Mouse (Mus musculus): ENCODE measurements around the gene Erv3.
"Not testable (repeated sequence)": the region's sequence is repeated elsewhere in the genome, so short reads cannot be mapped to it uniquely, and the experiment has no call there.

Erv3 gene

DNA sequence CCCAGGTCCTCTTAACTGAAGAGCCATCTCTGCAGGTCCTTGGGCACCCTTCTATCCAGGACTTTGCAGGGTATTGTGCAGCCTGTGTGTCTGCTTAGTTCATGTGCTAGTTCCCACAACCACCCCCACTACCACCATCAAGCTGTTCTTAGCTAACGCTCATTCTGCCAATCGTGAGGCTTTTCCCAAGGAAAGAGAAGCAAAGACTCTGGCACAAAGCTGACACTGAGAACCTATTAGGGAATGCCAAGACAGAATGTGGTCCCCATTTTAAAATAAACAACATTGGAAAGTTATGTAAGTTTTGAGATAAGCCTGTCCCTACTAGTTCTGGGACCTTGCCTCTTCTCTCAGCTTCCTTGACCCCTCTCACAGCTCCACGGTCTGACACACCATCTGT, 3.9 kb upstream of the Erv3 start:
- no peak for DNase-seq

DNA sequence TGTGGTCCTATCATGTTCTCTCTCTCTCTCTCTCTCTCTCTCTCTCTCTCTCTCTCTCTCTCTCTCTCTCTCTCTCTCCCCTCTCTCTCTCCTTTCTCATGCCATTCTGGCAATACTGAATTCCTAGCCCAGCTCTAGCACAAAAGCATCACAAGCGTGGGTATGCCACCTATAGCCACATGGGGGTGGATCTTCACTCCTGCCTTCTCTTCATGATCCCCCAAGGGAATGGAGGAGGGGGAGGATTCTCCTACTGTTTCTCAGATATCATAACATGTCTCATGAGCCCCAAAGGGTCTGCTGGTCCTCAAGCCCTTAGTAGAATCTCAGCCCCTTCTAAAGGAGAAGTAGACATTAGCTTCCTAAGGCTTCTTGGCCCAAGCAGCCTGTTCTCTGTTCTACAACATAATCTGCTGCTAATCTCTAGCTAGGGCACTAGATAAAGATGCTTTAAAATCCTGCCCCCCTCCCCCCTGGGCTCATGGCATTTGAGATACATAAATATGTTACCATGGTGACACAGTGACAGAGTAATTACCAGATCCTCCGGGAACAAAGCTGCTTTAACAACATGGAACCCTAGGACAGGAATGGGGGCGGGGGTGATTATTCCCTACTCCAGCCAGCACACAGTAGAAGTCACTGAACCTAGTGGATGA, 3.2 kb upstream of the Erv3 start:
- no peak for DNase-seq

DNA sequence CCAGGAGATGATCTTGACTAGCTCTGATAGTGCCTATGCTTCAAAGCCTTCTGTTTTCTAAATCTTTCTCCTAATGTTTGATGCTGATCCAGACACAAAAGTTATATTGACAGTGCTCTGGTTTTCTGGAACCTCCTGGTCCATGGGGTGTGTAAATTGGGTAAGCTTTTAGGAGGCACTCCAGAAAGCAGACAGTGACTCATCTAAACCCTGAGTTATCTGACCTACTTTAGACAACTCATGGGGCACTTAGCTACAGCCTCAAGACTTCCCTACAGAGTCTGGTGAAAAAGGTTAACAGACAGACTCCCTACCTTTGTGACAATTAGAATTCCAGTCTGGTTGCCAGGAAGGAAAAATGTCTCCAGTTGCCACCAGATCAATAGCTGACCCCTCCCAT, 1.7 kb downstream of the Erv3 start:
- no peak for DNase-seq

DNA sequence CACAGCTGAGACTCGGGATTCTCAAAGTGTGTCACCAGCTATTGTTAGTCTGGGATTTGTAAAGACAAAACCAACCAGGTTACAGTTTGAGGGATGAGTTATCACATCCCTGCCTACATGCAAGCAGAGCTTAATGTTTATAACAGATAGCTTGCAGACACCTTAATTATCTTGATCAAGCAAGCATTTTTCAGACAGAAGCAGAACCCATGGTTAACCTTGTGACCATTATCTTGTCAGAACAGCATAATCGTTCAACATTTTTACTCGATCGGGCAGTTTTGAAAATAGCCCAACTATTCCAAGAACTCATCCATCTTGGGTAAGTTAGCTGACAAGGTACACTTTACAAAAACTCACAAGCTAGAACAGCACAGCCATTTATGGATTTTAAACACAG, 5.8 kb downstream of the Erv3 start:
- DNase-seq, result no peak

DNA sequence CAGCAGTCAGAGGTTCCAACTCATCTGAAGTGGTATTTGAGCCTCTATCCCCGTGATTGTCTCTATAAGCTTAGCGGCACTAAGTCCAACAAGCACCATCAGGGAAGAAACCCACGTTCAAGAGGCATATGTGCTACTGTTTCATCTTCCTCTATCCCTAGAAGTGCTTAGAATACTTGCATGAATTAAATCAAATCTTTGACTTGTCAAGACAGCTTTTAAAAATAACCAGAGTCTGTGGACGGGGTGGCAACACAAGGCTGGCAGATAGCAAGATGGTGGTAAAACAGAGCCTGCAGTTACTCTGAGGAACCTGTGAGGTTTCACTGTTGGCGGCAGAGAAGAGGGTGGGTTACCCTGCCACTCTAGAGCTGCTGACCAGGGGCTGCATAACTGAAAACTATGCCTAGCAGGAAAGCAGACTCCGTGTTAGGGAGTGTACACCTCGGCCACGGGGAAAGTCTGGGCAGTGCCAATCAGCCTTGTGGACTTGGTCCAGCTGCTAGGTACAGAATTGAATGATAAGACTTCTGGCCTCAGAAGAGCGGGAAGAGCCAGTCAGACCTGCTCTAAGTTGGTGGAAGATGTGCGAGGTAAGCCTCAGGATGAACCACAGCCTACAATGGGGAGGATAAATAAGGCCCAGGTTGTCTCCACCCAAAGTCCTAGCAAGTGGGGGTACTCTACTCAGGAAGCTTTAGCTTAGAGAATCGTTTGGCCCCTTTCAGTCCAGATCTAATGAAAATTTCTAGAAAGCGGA, 8.0 kb downstream of the Erv3 start:
- DNase-seq, result no peak

DNA sequence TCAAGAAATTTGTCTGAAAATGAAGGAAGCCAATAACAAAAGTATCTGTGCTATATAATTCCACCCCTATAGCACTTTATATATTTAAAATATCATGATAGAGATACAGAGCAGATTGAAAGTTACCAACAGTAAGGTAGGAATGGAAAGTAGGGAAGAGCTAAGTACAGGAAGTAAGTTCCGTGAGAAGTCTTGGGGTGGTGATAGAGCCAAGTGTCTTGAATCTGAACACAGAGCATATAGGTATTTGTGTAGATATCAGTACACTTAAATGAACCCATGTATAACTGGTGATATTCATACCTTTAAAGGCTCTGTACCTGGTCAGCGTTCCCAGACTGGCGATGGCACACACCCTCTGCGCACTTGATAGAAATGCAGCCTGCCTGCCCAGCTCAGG, 9.5 kb downstream of the Erv3 start:
- no peak for DNase-seq

DNA sequence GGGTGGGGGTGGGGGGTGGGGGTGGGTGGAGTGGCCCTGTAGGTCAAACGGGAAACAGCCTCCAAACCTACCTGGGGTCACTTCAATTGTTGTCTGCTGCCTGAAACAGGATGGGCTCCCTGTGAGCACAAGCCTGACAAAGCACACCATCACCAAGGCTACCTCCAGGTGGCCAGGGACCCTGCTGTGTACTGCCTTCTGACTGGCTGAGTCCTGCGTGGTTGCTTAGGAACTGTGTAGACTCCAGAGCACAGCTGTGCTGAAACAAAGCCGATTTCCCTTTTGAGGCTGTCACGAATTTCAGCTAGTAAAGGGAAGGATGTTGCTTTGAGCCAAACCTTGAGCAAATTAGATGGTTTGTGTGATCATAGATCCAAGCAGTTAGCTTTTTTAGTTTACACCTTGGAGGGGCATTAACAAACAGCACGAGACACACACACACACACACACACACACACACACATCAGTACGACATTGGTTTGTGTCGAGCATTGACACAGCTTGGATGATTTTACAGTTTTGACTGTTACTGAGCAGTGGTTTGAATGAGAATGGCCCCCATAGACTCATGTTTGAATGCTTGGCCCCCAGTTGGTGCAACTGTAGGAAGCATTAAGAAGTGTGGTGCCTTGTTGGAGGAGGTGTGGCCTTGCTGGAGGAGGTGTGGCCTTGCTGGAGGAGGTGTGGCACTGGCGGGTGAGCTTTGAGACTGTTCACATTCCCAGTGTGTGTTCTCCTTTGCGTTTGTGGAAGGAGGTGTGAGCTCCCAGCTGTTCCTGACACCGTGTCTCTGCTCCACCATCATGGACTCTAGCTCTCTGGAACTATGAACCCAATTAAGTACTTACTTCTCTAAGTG, 11.8 kb downstream of the Erv3 start:
- peak; percentile 53 to 73 for DNase-seq

DNA sequence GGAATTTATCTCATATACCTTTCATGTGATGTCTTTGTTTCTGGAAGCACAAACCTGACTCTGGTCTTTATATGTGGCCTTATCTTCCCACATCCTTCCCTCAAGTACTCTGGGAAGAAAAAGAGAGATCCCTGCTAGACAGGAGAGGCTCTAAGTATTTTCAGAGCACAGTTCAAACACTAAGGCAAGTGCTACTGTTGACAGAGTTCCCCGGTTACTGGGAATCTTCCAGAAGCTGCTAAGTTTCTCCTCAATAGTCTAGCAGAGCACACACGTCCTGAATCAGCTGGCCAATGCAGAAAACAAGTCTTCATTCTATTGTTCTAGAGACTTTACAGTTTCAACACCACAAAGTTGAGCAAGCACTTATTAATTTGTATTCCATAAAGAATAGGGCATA, 12.7 kb downstream of the Erv3 start:
- DNase-seq, result no peak

DNA sequence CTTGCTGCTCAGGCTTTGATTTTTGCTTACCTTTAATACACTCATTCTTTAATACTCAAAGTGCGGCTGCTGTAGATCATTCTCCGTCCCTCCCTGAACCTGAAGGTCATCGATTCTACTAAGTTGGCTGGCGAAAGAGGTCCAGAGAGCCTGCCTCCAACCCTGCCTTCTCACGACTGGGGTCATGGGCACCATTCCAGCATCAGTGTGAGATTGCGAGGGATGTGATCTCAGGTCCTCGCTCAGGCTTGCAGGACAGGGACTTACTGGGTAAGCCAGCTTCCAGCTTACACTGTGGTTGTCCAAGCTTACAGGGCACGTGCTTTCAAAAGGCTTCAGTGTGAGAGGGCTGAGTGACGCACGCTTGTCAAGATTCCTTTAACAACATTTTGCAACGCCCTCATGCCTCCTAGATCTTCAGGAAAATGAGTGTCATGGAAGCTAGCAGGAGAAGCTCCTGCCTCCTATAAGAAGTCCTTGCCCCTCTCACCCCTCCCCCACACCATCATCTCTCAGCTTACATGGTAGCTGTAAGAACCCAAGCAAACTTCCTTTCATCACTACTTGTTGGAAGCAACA, 13.3 kb downstream of the Erv3 start:
- no peak for DNase-seq

DNA sequence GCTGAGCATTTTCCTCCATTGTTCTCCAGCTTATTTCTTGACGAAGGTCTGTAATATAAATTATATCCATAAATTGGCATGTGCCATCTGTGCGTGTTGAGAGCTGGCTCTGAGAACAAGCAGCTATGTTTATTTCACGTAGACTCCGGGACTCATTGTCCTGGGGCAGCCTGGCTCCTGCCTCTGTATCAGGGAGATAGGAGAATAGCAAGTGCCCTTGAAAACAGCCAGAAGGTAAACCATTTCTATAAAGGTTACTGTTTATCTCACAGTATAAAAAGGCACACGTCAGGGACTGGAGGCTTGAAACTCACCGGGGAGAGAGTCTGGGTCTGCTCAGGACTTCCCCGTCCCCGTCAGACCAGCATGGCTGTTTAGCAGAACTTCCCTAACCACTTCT, 13.9 kb downstream of the Erv3 start:
- no peak for DNase-seq

DNA sequence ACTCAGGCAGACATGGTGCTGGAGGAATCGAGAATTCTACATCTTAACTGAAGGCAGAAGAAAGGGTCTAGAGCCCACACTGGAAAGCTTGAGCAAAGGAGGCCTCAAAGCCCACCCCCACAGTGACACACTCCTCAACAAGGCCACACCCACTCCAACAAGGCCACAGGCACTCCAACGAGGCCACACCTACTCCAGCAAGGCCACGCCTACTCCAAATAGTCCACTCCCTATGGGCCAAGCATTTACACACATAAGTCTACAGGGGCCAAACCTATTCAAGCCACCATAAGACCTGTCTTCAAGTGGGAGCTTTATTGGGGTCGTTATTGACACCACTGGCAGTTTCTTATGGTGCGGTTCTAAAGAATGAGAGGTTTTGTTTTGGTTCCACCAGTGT, 17.0 kb downstream of the Erv3 start:
- no peak for DNase-seq

DNA sequence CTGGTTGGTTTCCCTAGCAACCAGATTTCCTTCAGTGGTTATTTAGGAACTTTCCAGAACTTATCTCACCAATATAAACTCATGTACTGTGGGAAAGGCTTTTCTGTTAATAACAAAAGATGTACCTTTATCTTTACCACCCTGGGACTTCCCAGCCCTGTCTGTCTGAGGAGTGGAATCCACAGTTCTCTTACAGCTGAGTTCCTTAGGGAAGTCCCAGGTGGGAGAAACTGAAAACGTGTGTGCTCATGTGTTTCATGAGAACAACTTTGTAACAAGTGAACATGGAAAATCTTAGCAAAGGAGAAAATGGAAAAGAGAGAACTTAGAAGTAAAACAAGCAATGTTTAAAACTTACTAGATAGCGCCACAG, 18.2 kb downstream of the Erv3 start:
- DNase-seq, result no peak

DNA sequence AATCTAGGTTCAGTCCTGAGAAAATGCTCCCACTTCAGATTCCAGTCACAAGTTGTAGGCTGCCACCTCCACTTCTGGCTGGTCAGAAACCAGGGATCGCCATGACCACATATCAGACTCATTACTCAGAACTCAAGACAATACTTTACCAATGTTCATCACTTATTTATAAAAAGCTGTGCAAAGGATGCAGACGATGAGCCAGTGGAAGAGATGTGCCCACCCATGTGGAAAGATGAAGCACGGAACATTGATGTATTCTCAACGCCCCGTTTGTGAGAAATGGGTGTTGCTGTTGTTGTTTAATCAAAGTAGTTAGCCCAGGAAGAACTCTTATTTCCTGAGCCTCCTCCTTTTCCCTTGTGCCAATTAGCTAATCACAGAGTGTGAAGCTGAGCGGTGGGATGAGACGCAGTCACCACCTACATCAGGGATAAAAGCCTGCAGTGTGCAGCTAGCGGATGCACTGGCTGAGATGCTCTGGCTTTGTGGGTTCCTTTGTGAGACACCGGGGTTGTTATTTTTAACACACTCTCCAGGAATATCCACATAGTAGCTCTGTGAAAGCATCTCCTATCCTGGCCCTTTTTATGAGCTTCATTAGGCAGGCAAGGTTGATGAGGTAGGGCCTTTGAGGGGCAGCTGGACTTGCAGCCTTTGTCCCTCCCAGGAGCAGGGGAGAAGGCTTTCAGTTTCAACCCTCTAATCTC, 18.8 kb downstream of the Erv3 start:
- no peak for DNase-seq

DNA sequence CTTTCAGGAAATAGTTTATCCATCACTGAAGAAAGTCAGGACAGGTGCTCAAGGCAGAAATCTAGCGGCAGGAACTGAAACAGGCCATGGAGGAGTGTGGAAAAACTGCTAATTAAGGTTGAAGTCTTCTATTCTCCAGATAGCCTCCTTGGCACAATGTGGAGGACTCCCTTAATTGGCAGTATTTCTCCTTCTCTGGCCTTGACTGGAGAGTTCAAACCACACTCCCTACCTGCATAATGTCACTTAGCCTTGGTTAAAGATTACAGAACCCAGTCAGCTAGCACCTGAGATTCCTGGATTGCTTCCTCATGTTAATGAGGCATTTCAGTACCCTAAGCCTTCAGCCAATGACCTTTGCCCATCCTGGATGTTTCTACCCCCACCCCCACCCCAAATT, 25.3 kb downstream of the Erv3 start:
- DNase-seq, result no peak

DNA sequence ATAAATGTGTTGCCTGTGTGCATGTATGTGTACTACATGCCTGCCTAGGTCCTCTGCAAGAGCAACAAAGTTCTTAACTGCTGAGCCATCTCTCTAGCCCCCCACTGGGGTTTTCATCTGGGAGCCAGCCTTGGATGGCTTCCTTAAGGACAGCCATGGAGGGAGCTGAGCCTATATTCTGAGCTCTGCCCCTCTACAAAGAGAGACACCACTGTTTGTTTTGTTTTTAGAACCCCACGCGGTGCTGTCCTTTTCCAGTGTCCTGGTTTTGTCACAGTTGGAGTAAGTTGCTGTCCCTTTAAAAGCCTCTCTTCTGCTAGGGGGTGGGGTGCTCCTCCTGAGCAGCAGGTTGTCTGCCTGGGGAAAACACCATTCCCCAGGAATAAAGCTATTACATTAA, 27.7 kb downstream of the Erv3 start:
- no peak for DNase-seq

DNA sequence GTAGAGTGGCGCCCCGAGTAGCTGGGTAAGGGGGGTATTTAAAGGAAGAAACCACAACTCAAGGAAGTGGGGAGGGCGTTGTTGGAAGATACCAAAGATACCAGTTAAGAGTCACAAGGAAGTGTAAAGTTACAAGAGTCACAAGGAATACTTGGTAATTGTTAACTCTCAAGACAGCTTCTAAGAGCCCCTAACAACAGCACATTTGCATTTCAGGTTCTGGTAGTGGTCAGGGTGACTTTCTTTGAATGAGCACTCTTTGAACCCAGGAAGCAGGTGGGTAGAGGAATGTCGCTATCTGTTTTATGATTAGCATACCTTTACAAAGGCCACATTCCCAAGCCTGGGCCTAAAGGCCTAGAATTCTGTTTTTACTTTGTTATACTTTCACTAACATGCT, 28.6 kb downstream of the Erv3 start:
- not testable (repeated sequence) for DNase-seq

DNA sequence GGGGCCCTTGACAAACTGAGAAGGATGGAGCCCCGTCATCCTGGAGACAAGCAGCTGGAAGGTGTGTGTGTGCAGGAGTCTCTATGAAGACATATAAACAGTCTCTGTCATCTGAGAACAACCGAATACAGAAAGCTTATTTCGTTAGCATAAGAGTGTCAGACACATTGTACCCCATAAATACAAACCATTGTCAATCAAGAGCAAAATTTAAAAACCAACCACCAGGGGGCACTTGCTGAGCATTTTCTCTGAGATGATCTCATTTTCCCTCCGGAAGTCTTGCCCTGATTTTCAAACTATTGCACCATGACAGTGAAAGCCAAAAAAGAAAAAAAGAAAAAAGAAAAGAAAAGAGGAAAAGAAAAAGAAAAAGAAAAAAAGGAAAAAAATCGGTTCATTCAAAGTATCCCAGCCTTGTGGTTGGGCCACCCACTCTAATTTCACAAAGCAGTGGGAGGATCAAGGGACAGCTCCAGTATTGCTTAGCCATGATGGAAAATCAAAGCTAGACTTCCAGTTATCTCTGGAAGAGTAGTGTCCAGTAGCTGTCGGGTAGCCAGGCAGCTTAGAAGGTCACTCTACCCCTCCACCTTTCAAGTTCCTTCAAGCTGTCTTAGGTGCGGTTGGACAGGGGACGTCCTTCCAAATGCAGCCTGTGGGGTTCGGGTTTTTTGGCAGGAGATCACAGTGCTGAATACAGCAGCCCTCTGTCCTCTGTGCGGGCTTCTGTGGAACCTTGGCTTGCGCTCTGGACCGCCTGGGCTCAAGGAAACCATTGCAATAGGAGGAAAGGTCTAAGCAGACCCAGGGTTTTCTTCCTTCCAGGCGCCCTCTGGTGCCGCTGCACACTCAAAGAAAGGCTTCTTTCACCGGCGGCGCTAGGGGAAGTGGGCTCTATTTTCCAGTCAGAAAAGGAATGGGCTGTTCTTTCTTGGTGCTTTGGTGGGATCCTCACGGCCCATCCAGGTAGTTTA, 31.3 kb downstream of the Erv3 start:
- DNase-seq, result peak in 1 of 2 experiments; percentile 25

DNA sequence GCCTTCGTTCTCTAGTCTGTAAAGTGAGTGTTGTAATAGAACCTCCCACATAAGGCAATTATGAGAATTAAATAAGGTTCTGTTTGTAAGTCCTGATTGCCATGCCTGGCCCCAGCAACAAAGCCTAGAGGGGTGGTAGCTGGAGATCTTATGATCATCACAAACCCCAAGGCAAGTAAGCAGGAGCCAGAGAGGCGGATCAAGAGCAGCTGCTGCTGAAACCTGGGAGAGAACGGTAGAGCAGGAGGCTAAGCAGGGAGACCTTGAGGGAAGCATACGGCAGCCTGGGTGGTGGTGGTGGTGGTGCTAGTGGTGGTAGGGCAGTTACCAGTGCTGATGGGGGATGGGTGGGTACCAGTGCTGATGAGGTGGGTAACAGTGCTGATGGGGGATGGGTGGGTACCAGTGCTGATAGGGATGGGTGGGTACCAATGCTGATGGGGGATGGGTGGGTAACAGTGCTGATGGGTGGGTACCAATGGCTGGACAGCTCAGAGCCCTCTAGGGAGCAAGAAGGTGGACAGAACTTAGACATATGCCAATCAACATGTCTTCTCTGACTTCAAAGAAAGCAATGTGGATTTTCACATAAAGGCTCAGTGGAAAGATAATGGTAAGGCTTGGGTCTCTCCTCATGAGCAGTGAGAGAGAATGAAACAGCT, 32.4 kb downstream of the Erv3 start:
- DNase-seq, result no peak

DNA sequence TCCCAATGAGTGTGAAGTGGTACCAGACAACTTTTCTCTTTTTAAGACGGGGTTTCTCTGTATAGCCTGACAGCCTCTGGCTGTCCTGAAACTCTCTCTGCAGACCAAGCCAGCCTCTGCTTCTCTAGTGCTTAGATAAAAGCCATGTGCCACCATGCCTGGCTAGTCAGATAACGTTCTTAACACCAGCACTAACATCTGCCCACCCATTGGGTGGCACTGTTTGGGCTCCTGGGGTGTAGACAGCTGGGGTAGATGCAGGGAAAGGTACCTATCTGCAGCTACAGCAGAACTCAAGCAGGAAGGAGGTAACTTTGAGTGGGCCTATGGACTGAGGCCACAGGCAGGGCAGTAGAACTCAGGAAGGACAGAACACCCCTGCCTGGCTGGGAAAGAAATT, 34.0 kb downstream of the Erv3 start:
- DNase-seq, result no peak

DNA sequence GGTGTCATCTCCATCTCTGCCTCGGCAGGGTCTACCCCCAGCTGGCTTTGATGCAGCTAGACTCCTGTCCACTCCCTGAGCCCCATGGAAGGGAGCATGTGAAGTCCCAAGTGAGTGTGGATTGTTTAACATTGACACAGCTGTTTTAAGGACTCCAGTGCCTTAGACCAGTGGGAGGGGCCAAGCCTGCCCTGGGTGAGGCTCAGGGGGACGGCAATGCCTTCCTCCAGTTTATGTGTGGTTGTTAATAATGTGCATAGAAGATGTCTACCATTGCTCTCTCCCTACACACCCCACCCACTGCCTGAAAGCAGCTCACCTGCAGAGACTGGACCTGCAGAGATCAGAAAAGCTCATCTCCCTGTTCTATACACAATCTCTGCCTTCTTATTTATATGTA, 35.6 kb downstream of the Erv3 start:
- DNase-seq, result no peak

DNA sequence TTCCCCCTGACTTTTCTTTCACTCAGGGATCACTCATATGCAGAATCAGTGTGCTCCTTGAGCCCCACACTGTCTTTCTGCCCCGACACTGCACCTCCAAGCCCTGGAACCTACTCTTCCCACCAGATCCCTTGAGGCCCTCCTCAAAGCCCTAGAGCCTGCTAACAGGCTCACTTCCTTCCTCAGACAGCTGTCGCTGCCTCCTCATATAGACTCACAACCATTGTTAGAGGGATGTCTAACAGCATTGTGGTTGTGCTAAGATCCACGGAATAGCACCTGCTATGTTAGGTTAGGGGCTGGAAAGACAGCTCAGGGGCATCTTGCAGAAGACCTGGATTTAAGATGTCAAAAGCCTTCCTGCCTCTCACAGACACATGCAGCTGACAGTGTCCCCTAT, 37.1 kb downstream of the Erv3 start:
- no peak for DNase-seq

All from thymus, postnatal 36 days (tissue).